Mouse (Mus musculus): ENCODE measurements around the gene Usp21. TPM values are rescaled to one million over a fixed set of nuclear protein-coding genes. Genes with fewer than 3 reads are reported as not detected.

The Usp21 gene
- polyA plus RNA-seq, 1 experiment = 21.0 TPM

DNA sequence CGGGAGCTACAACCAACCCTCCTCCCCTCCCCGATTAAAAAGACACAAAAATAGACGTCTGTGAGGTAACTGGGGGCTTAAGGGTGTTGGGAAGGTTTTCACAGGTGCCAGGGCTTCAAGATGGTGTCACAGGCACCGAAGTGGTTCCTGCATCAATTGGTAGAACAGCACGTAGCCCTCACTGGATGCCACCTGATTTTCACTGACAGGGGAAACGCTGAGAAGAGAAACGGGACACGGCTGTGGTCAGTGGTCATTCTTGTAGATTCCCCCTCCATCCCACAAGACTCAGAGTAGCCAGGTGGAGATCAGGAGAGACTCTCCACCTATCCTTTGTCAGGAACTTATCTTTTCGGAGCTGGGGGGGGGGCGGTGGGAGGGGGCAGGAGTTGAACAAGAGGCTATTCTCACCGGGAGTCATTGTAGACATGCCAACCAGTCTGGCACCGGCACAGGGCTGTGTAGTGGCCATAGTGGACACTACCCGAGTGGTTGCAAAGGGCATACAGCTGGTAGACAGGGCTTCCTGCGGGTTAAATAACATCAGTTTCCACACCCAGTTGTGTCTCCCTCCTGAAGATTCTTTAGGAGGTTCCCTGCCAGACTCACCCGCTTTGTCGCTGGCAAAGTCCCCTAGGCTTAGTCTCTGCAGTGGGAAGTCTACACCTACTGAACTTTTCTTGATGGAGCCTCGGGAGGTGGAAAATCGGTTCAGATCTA lies 5.5 kb downstream of the Usp21 start:
- peaks cover 8% of the 10 kb centered on the region for H3K79me2 ChIP-seq (ENCODE audit: control insufficient read depth, insufficient read depth)
- no peaks in the 10 kb centered on the region for H3K27me3 ChIP-seq (ENCODE audit: control insufficient read depth, insufficient read depth, insufficient read length)
- H3ac ChIP-seq (ENCODE audit: control insufficient read depth, insufficient read length) = no peak overlapping the region
- H3K36me3 ChIP-seq (ENCODE audit: control insufficient read depth, insufficient read depth) = peaks cover 3% of the 10 kb centered on the region
- no peak for TF ChIP-seq MYOG (IDR thresholded peaks at IDR 0.05; ENCODE audit: control insufficient read depth in 1 of 3, insufficient read depth in 1 of 3, insufficient read length in 2 of 3, low read depth in 2 of 3)
- no peak for TF ChIP-seq USF1 (IDR thresholded peaks at IDR 0.05; ENCODE audit: low read depth)
- TF ChIP-seq E2F4 (IDR thresholded peaks at IDR 0.05; ENCODE audit: insufficient read depth) = no peak
- TF ChIP-seq TCF3 (IDR thresholded peaks at IDR 0.05; ENCODE audit: insufficient read length, low read depth) = no peak
- TF ChIP-seq MYOD1 (IDR thresholded peaks at IDR 0.05; ENCODE audit: control insufficient read depth in 1 of 3, insufficient read length in 2 of 3, low read depth in 2 of 3) = no peak
- peak overlapping the region; percentile 60 for H3K4me3 ChIP-seq
- peak overlapping the region; percentile 71 for H3K4me2 ChIP-seq (ENCODE audit: low read depth)

DNA sequence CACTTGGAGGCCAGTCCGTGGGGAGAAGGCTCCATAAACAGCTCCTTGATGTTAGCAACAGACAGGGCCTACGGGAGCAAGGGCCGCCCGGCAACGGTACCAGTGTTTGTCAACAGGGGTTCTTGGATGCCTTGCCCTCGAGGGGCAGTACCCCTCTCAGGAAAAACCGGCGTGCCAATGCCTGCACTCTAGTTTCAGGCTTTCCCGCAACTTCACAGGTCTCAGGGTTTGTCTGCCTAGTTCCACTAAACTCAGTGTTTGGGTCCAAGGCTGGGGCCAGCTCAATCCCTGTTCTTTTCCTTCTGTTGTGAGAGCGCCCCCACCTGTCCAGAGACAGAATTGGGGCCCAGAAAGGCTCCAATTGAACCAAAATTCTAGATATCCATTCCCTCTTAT lies 6.3 kb downstream of the Usp21 start:
- peaks cover under 1% of the 10 kb centered on the region for H3K79me2 ChIP-seq (ENCODE audit: control insufficient read depth, insufficient read depth)
- peak overlapping the region; percentile 71 for H3K4me2 ChIP-seq (ENCODE audit: low read depth)
- TF ChIP-seq POLR2AphosphoS2 (IDR thresholded peaks at IDR 0.05; ENCODE audit: insufficient read length, low read depth) = peak; percentile 32
- TF ChIP-seq MYOD1 (IDR thresholded peaks at IDR 0.05; ENCODE audit: control insufficient read depth in 1 of 3, insufficient read length in 2 of 3, low read depth in 2 of 3) = no peak
- no peak for TF ChIP-seq E2F4 (IDR thresholded peaks at IDR 0.05; ENCODE audit: insufficient read depth)
- TF ChIP-seq MYOG (IDR thresholded peaks at IDR 0.05; ENCODE audit: control insufficient read depth in 1 of 3, insufficient read depth in 1 of 3, insufficient read length in 2 of 3, low read depth in 2 of 3) = no peak
- no peak for TF ChIP-seq USF1 (IDR thresholded peaks at IDR 0.05; ENCODE audit: low read depth)
- no peak for TF ChIP-seq TCF3 (IDR thresholded peaks at IDR 0.05; ENCODE audit: insufficient read length, low read depth)
- TF ChIP-seq TCF12 (IDR thresholded peaks at IDR 0.05; ENCODE audit: insufficient read depth, poor library complexity, severe bottlenecking) = no peak
- no peaks in the 10 kb centered on the region for H3K27me3 ChIP-seq (ENCODE audit: control insufficient read depth, insufficient read depth, insufficient read length)
- no peak overlapping the region for H3ac ChIP-seq (ENCODE audit: control insufficient read depth, insufficient read length)
- peaks cover 3% of the 10 kb centered on the region for H3K36me3 ChIP-seq (ENCODE audit: control insufficient read depth, insufficient read depth)
- H3K4me3 ChIP-seq = peak overlapping the region; percentile 60

DNA sequence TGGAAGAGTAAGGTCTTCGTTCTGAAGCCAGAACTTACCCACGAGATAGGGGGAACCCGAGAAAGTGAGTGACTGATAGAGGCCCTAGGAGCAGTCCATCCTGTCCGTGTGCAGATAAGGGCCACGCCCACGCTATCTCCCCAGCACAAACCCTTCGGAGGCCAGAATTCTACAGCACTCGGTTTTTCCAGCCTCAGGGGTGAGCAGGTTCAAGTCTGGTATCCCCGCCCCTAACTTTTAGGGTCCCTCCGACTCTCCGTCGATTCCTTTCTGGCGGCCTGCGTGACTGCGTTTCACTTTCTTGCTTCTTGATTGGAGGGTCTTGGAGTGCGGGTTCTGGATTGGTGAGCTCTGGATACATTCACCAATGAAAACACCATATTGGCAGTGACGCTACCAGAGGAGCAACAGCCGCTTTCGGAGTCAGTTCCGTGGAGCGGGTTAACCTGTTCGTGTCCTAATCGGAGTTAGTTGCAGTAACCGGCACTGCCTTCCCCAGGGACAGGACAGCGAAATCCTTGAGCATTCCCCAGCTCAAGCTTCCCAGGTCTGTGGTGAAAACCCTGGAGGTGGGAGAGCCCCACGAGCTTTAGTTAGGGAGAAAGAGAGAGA lies 6.8 kb downstream of the Usp21 start, which contains the start of gene Ppox:
TSS of gene Ppox (minus strand) at position 271 of the 612 bp plus-strand sequence.
- TF ChIP-seq MYOD1 (IDR thresholded peaks at IDR 0.05; ENCODE audit: control insufficient read depth in 1 of 3, insufficient read length in 2 of 3, low read depth in 2 of 3) = peak in 1 of 3 experiments; percentile 25
- TF ChIP-seq SRF (IDR thresholded peaks at IDR 0.05; ENCODE audit: control insufficient read depth, insufficient read length, low read depth) = no peak
- TF ChIP-seq POLR2A (IDR thresholded peaks at IDR 0.05; ENCODE audit: insufficient read length, low read depth) = peak; percentile 39
- TF ChIP-seq USF1 (IDR thresholded peaks at IDR 0.05; ENCODE audit: low read depth) = no peak
- TF ChIP-seq E2F4 (IDR thresholded peaks at IDR 0.05; ENCODE audit: insufficient read depth) = peak; percentile 62
- TF ChIP-seq TCF12 (IDR thresholded peaks at IDR 0.05; ENCODE audit: insufficient read depth, poor library complexity, severe bottlenecking) = no peak
- peak in 2 of 3 experiments; percentile 25 to 46 for TF ChIP-seq MYOG (IDR thresholded peaks at IDR 0.05; ENCODE audit: control insufficient read depth in 1 of 3, insufficient read depth in 1 of 3, insufficient read length in 2 of 3, low read depth in 2 of 3)
- TF ChIP-seq POLR2AphosphoS2 (IDR thresholded peaks at IDR 0.05; ENCODE audit: insufficient read length, low read depth) = no peak
- no peak for TF ChIP-seq MAX (IDR thresholded peaks at IDR 0.05; ENCODE audit: low read depth)
- no peak for TF ChIP-seq CEBPB (IDR thresholded peaks at IDR 0.05; ENCODE audit: insufficient read depth, poor library complexity, severe bottlenecking)
- TF ChIP-seq TCF3 (IDR thresholded peaks at IDR 0.05; ENCODE audit: insufficient read length, low read depth) = no peak
- no peak for TF ChIP-seq REST (IDR thresholded peaks at IDR 0.05; ENCODE audit: insufficient read depth, insufficient read length)
- peak within 1 kb of the TSS; percentile 82 for H3K4me2 ChIP-seq (ENCODE audit: low read depth)
- H3K4me3 ChIP-seq = peak within 1 kb of the TSS; percentile 60
- H3K27me3 ChIP-seq (ENCODE audit: control insufficient read depth, insufficient read depth, insufficient read length) = no peaks in the 10 kb centered on the region
- no peaks in the 10 kb centered on the region for H3K79me2 ChIP-seq (ENCODE audit: control insufficient read depth, insufficient read depth)
- peak within 1 kb of the TSS; percentile 60 for H3ac ChIP-seq (ENCODE audit: control insufficient read depth, insufficient read length)
- H3K36me3 ChIP-seq (ENCODE audit: control insufficient read depth, insufficient read depth) = peaks cover 2% of the 10 kb centered on the region

DNA sequence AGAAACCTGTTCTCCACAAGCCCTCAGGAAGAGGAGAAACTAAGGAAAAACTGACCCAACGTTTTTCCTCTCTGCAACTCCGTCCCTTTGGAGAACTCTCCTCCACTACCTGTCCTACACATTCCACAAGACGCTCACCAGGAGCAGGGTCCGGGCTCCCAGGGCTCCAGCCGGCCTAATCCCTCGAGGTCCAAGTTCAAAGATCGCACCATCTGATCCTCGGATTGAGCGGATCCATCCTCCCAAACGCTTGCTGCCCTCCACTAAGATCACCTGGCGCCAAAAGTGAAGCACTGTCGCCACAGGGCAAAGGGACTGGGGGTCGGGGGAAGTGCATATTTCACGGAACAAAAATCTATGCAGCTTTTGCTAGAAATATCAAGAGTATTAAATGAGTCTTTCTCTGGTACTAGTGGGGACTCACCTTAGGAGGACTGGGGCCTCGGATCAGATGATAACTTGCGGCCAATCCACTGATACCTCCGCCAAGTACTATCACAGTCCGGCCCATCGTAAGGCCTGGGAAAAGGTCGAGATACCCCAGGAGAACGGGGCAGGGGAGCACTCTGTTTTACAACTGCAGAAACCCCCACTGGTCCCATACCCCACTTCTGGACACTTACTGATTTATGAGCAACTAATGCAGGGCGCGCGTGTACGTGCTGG lies 7.4 kb downstream of the Usp21 start:
- H3K4me2 ChIP-seq (ENCODE audit: low read depth) = peak overlapping the region; percentile 82
- H3K4me3 ChIP-seq = peak overlapping the region; percentile 60
- H3K36me3 ChIP-seq (ENCODE audit: control insufficient read depth, insufficient read depth) = no peaks in the 10 kb centered on the region
- no peaks in the 10 kb centered on the region for H3K79me2 ChIP-seq (ENCODE audit: control insufficient read depth, insufficient read depth)
- no peaks in the 10 kb centered on the region for H3K27me3 ChIP-seq (ENCODE audit: control insufficient read depth, insufficient read depth, insufficient read length)
- TF ChIP-seq MYOG (IDR thresholded peaks at IDR 0.05; ENCODE audit: control insufficient read depth in 1 of 3, insufficient read depth in 1 of 3, insufficient read length in 2 of 3, low read depth in 2 of 3) (no peak), MAX (IDR thresholded peaks at IDR 0.05; ENCODE audit: low read depth) (no peak), TCF12 (IDR thresholded peaks at IDR 0.05; ENCODE audit: insufficient read depth, poor library complexity, severe bottlenecking) (no peak), TCF3 (IDR thresholded peaks at IDR 0.05; ENCODE audit: insufficient read length, low read depth) (no peak), POLR2AphosphoS2 (IDR thresholded peaks at IDR 0.05; ENCODE audit: insufficient read length, low read depth) (no peak), POLR2A (IDR thresholded peaks at IDR 0.05; ENCODE audit: insufficient read length, low read depth) (no peak), USF1 (IDR thresholded peaks at IDR 0.05; ENCODE audit: low read depth) (no peak), REST (IDR thresholded peaks at IDR 0.05; ENCODE audit: insufficient read depth, insufficient read length) (no peak), MYOD1 (IDR thresholded peaks at IDR 0.05; ENCODE audit: control insufficient read depth in 1 of 3, insufficient read length in 2 of 3, low read depth in 2 of 3) (no peak), SRF (IDR thresholded peaks at IDR 0.05; ENCODE audit: control insufficient read depth, insufficient read length, low read depth) (no peak), CEBPB (IDR thresholded peaks at IDR 0.05; ENCODE audit: insufficient read depth, poor library complexity, severe bottlenecking) (no peak), E2F4 (IDR thresholded peaks at IDR 0.05; ENCODE audit: insufficient read depth) (no peak)
- peak overlapping the region; percentile 60 for H3ac ChIP-seq (ENCODE audit: control insufficient read depth, insufficient read length)

All from myocyte (in vitro differentiated cells).